Mouse (Mus musculus) retina, adult 2 months (tissue): ENCODE measurements around the gene Nhlh2.

Experiments
- DNase-seq: peaks from one replicate; pipeline ENCODE4 v3.0.0-alpha.2; 2012; ENCODE audit warnings: low read depth, low spot score

Gene Nhlh2

GRCm38 (mm10) chr3:102009926-102010381 lies at the start of gene Nhlh2:
Gene Nhlh2, plus strand, starts transcription at chr3:102010076.
- DNase-seq: no peak

- DNase-seq: no peak
Observed at GRCm38 (mm10) chr3:101961146-101961835, 48.6 kb upstream of the Nhlh2 start.

GRCm38 (mm10) chr3:101963501-101963900 lies 46.4 kb upstream of the Nhlh2 start:
- no peak for DNase-seq

- no peak for DNase-seq
Observed at GRCm38 (mm10) chr3:101964352-101964751, 45.5 kb upstream of the Nhlh2 start.

GRCm38 (mm10) chr3:101966825-101967558 lies 42.9 kb upstream of the Nhlh2 start:
- DNase-seq: no peak

- DNase-seq: no peak
Observed at GRCm38 (mm10) chr3:101975337-101975736, 34.5 kb upstream of the Nhlh2 start.

GRCm38 (mm10) chr3:101978299-101978994 lies 31.4 kb upstream of the Nhlh2 start:
- DNase-seq: no peak

- DNase-seq: no peak
Observed at GRCm38 (mm10) chr3:101983917-101984316, 26.0 kb upstream of the Nhlh2 start.

- DNase-seq: no peak
Observed at GRCm38 (mm10) chr3:101985634-101986033, 24.2 kb upstream of the Nhlh2 start.

- no peak for DNase-seq
Observed at GRCm38 (mm10) chr3:101990136-101990535, 19.7 kb upstream of the Nhlh2 start.

- DNase-seq: no peak
Observed at GRCm38 (mm10) chr3:101990995-101991516, 18.8 kb upstream of the Nhlh2 start.

GRCm38 (mm10) chr3:101997851-101998250 lies 12.0 kb upstream of the Nhlh2 start:
- DNase-seq: no peak

GRCm38 (mm10) chr3:102010681-102011317 lies 923 bp downstream of the Nhlh2 start:
- DNase-seq: no peak

- DNase-seq: no peak
Observed at GRCm38 (mm10) chr3:102011318-102012075, 1.6 kb downstream of the Nhlh2 start.

- no peak for DNase-seq
Observed at GRCm38 (mm10) chr3:102012076-102012610, 2.3 kb downstream of the Nhlh2 start.

GRCm38 (mm10) chr3:102012611-102013211 lies 2.8 kb downstream of the Nhlh2 start:
- no peak for DNase-seq

- DNase-seq: no peak
Observed at GRCm38 (mm10) chr3:102020604-102021003, 10.7 kb downstream of the Nhlh2 start.

GRCm38 (mm10) chr3:102022721-102023120 lies 12.8 kb downstream of the Nhlh2 start:
- no peak for DNase-seq

- DNase-seq: no peak
Observed at GRCm38 (mm10) chr3:102023337-102023736, 13.5 kb downstream of the Nhlh2 start.

GRCm38 (mm10) chr3:102023829-102024228 lies 14.0 kb downstream of the Nhlh2 start:
- no peak for DNase-seq
